10 mouse cellular contexts compared by ENCODE assay signal in the genomic region with DNA sequence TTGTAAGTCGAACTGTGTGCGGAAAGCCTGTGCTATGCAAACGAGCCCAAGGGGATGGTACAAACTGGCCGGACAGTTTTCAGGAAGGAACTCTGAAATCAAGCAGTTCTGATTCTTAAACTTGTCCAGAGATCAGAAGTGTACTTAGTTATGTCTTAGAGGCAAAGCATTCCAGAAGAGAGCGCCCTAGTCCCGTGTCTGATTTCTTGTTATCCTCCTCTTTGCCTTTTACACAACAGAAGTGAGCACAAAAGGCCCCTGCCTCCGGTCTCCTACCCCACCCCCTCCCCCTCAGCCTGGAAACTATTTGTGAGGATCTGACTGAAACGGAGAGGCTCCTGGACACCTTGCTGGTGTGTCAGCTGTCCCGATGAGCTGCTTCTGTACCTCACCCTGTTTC. TPM values are rescaled to one million over a fixed set of nuclear protein-coding genes. Genes with fewer than 3 reads are reported as not detected.
DNase-seq lines count a peak whose midpoint lies in the region; ATAC-seq lines count a peak whose summit lies in the region.
"Had no signal": no experiment of that assay in that cellular context is flagged by ENCODE, and none has a peak within 500 bp of the region (broad histone marks: within the 10 kb centered on the region; RNA-seq: fewer than 3 reads in every experiment).

No protein-coding gene starts in this region.

- no peak overlapping the region for H3K4me3 ChIP-seq in kidney, embryonic 14.5 days (ENCODE audit: low read length)
- H3K4me3 ChIP-seq in midbrain, embryonic 14.5 days (replicated peaks; ENCODE audit: low read depth, low read length) = no peak overlapping the region

- H3K36me3 ChIP-seq in kidney, embryonic 14.5 days (ENCODE audit: control insufficient read depth, insufficient read depth, low read length) = no peaks in the 10 kb centered on the region
- H3K36me3 ChIP-seq in midbrain, embryonic 14.5 days (ENCODE audit: control insufficient read depth, insufficient read depth, low read length) = no peaks in the 10 kb centered on the region

- H3K9ac ChIP-seq in kidney, embryonic 14.5 days (ENCODE audit: low read depth, low read length) = no peak overlapping the region
- no peak overlapping the region for H3K9ac ChIP-seq in midbrain, embryonic 14.5 days (replicated peaks; ENCODE audit: low read length)

- no peaks in the 10 kb centered on the region for H3K27me3 ChIP-seq in kidney, embryonic 14.5 days (ENCODE audit: control insufficient read depth, insufficient read depth, low read length)
- no peaks in the 10 kb centered on the region for H3K27me3 ChIP-seq in midbrain, embryonic 14.5 days (ENCODE audit: control insufficient read depth, insufficient read depth, low read length)

- peak; percentile 27 for DNase-seq in kidney, adult 11 months
- DNase-seq in embryo, embryonic 9.5 days (ENCODE audit: extremely low spot score) = peak; percentile 44
- peak; percentile 20 for DNase-seq in heart, postnatal 4 days
- peak; percentile 24 for DNase-seq in midbrain, embryonic 14.5 days
- no peak for DNase-seq in cerebellum, adult 11 months
- DNase-seq in frontal cortex, postnatal 36 days (ENCODE audit: low spot score in 2 of 2) = no peak
- DNase-seq in thymus, adult 18-20 months = no peak

- H3K4me2 ChIP-seq in kidney, embryonic 14.5 days (replicated peaks; ENCODE audit: low read depth, low read length) = no peak overlapping the region
- H3K4me2 ChIP-seq in midbrain, embryonic 14.5 days (ENCODE audit: low read length) = no peak overlapping the region

- no peak for ATAC-seq in kidney, embryonic 14.5 days (ENCODE audit: low FRiP score, low TSS enrichment)
- no peak for ATAC-seq in midbrain, embryonic 14.5 days (ENCODE audit: low FRiP score, low TSS enrichment)

- H3K9me3 ChIP-seq in kidney, embryonic 14.5 days (ENCODE audit: control insufficient read depth, low read length) = no peaks in the 10 kb centered on the region
- no peaks in the 10 kb centered on the region for H3K9me3 ChIP-seq in midbrain, embryonic 14.5 days (ENCODE audit: control insufficient read depth, low read length)

- WGBS in kidney, embryonic 14.5 days = 21% methylated on average over 9 of the region's 9 CpGs
- WGBS in midbrain, embryonic 14.5 days = 7% methylated on average over 9 of the region's 9 CpGs

- H3K27ac ChIP-seq in kidney, embryonic 14.5 days (ENCODE audit: low read depth, low read length) = no peak overlapping the region
- H3K27ac ChIP-seq in midbrain, embryonic 14.5 days (replicated peaks; ENCODE audit: low read depth, low read length) = no peak overlapping the region

- peaks cover 7% of the 10 kb centered on the region; the same call in 1 of the 2 replicates for H3K4me1 ChIP-seq in kidney, embryonic 14.5 days (ENCODE audit: control insufficient read depth, insufficient read depth, low read length)
- no peaks in the 10 kb centered on the region for H3K4me1 ChIP-seq in midbrain, embryonic 14.5 days (ENCODE audit: control insufficient read depth, insufficient read depth, low read length)

RNA-seq across cellular contexts. Expression of a gene that starts 20.9 kb away (rescaled TPM):
- 0.99 and 1.2 TPM in 2 replicates for polyA plus RNA-seq in kidney, embryonic 14.5 days (2014; fragmentation: Nextera tagmentation; extraction: Ambion mirVana)
- total RNA-seq in heart, postnatal 4 days (2021) = 1 to 10 TPM in 1 of 2 experiments, under 1 TPM in 1; 0.81 to 1.2 TPM
- 0.19 and 0.50 TPM in 2 replicates for polyA plus RNA-seq in midbrain, embryonic 14.5 days (2014; fragmentation: Nextera tagmentation; extraction: Ambion mirVana)

RNA-seq across cellular contexts. Expression of a gene that starts 30.9 kb away (rescaled TPM):
- polyA plus RNA-seq in kidney, embryonic 14.5 days (2014; fragmentation: Nextera tagmentation; extraction: Ambion mirVana) = not detected in 2 replicates
- under 1 TPM in 1 of 2 experiments, not detected in 1; 0.17 TPM for total RNA-seq in heart, postnatal 4 days (2021)
- polyA plus RNA-seq in midbrain, embryonic 14.5 days (2014; fragmentation: Nextera tagmentation; extraction: Ambion mirVana) = not detected in 2 replicates
- total RNA-seq: ES-E14 had no signal

RNA-seq across cellular contexts. Expression of a gene that starts 32.4 kb away (rescaled TPM):
- not detected in 2 replicates for polyA plus RNA-seq in kidney, embryonic 14.5 days (2014; fragmentation: Nextera tagmentation; extraction: Ambion mirVana)
- 10 to 100 TPM; 11.1 to 15.0 TPM for total RNA-seq in heart, postnatal 4 days (2021)
- 0.95 TPM in 1 of 2 replicates, not detected in the other for polyA plus RNA-seq in midbrain, embryonic 14.5 days (2014; fragmentation: Nextera tagmentation; extraction: Ambion mirVana)
- polyA plus RNA-seq: intestine, embryonic 14.5 days had no signal

RNA-seq across cellular contexts. Expression of a gene that starts 45.8 kb away (rescaled TPM):
- polyA plus RNA-seq in kidney, embryonic 14.5 days (2014; fragmentation: Nextera tagmentation; extraction: Ambion mirVana) = 80.6 and 83.0 TPM in 2 replicates
- total RNA-seq in heart, postnatal 4 days (2021) = 10 to 100 TPM; 11.1 to 13.9 TPM
- polyA plus RNA-seq in midbrain, embryonic 14.5 days (2014; fragmentation: Nextera tagmentation; extraction: Ambion mirVana) = 15.7 and 24.6 TPM in 2 replicates

RNA-seq across cellular contexts. Expression of a gene that starts 46.0 kb away (rescaled TPM):
- 40.1 and 63.0 TPM in 2 replicates for polyA plus RNA-seq in kidney, embryonic 14.5 days (2014; fragmentation: Nextera tagmentation; extraction: Ambion mirVana)
- 10 to 100 TPM; 25.7 to 27.2 TPM for total RNA-seq in heart, postnatal 4 days (2021)
- 90.3 and 119 TPM in 2 replicates for polyA plus RNA-seq in midbrain, embryonic 14.5 days (2014; fragmentation: Nextera tagmentation; extraction: Ambion mirVana)

Comparison
In these comparisons a context has a peak if more than half of its experiments do, and no peak if none do; other contexts are left out.
1. DNase-seq: peak in kidney, adult 11 months (single experiment), embryo, embryonic 9.5 days (single experiment), heart, postnatal 4 days (single experiment) and midbrain, embryonic 14.5 days (single experiment); none in cerebellum, adult 11 months (single experiment), frontal cortex, postnatal 36 days (0 of 2) and thymus, adult 18-20 months (0 of 2).